Mouse (Mus musculus): ENCODE measurements around the gene Sntg2.

DNA sequence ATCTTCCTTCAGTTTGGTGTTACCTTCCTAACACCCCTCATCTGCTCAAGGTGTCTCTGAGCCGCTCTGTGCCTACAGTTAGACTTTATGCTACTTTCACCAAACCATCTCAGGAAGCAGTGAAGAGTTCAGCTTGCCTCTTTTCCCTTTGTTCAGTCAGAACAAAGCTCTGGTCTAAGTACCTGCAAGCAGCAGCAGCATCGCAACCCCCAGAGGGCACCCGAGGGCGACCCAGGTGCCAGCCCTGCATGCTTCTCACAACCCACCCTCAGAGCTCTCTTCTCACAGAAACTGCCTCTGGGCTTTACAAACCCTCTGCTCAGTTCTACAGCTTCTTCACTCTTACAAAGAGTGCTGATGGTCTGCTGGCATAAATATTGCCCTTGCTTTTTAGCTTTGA, 120.8 kb downstream of the Sntg2 start:
- no peak for TF ChIP-seq POLR2A (IDR thresholded peaks at IDR 0.05; ENCODE audit: control insufficient read depth, low read depth, low read length)
- TF ChIP-seq CTCF (IDR thresholded peaks at IDR 0.05; ENCODE audit: control insufficient read depth, insufficient read depth, insufficient replicate concordance, low read depth, low read length): no peak
